Mouse (Mus musculus): ENCODE results near the gene Ctsz.

GRCm38 (mm10) chr2:174441898-174442297 lies 3.1 kb upstream of the Ctsz start:
- TF ChIP-seq CTCF (IDR thresholded peaks at IDR 0.05; ENCODE audit: borderline replicate concordance, insufficient read depth, low read depth, low read length) (no peak), POLR2A (IDR thresholded peaks at IDR 0.05; ENCODE audit: borderline replicate concordance, insufficient read depth, low read length) (no peak)

Measured in cerebellum, adult 2 months (tissue).